Mouse (Mus musculus): ENCODE measurements around the gene Cyb561d2.

DNA sequence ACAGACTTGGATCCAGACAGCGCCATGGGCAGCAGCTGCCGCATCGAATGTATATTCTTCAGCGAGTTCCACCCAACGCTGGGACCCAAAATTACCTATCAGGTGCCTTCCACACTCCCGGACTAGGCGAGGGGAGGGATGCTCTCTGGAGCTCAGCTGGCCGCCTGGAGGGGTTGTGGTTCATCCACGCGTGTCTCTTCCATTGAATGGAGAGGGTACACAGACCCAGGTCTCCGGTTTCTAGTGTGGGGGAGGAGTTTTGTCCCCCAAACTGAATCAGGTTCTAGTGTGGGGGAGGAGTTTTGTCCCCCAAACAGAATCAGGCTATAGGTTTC lies 326 bp upstream of the Cyb561d2 start:
- TF ChIP-seq POLR2A (IDR thresholded peaks at IDR 0.05; ENCODE audit: borderline replicate concordance, control insufficient read depth, low read depth, low read length), result no peak
- no peak for TF ChIP-seq CTCF (IDR thresholded peaks at IDR 0.05; ENCODE audit: control insufficient read depth, insufficient read depth, low read length)

Measured in bone marrow, adult 2 months (tissue).